Mouse (Mus musculus) spleen, postnatal 4 days (tissue): ENCODE results near the gene Kctd4.
"Not testable (repeated sequence)": the region's sequence is repeated elsewhere in the genome, so short reads cannot be mapped to it uniquely, and the experiment has no call there.

Experiments used
- DNase-seq, 2 experiments: peaks; one replicate each; pipeline ENCODE4 v3.0.0; 2022; ENCODE audit warnings: low spot score in 2 of 2

Gene Kctd4

GRCm38 (mm10) chr14:75954766-75955165, at the start of gene Kctd4:
Gene Kctd4, plus strand, starts transcription at chr14:75955009.
- DNase-seq = no peak

GRCm38 (mm10) chr14:75906931-75907330, 47.9 kb upstream of the Kctd4 start:
- no peak for DNase-seq

GRCm38 (mm10) chr14:75911968-75912367, 42.8 kb upstream of the Kctd4 start:
- no peak for DNase-seq

GRCm38 (mm10) chr14:75912665-75913064, 42.1 kb upstream of the Kctd4 start:
- DNase-seq = no peak

- DNase-seq = no peak
These were observed 31.3 kb upstream of the Kctd4 start for GRCm38 (mm10) chr14:75923314-75924052.

GRCm38 (mm10) chr14:75929713-75930112, 25.1 kb upstream of the Kctd4 start:
- not testable (repeated sequence) for DNase-seq

GRCm38 (mm10) chr14:75931266-75931665, 23.5 kb upstream of the Kctd4 start:
- DNase-seq = no peak

- DNase-seq = peak in 1 of 2 experiments; percentile 19
These were observed 20.4 kb upstream of the Kctd4 start for GRCm38 (mm10) chr14:75934359-75934758.

- DNase-seq = no peak
These were observed 17.1 kb upstream of the Kctd4 start for GRCm38 (mm10) chr14:75937714-75938113.

GRCm38 (mm10) chr14:75941500-75941899, 13.3 kb upstream of the Kctd4 start:
- no peak for DNase-seq

GRCm38 (mm10) chr14:75942365-75942764, 12.4 kb upstream of the Kctd4 start:
- no peak for DNase-seq

- DNase-seq = no peak
These were observed 7.1 kb upstream of the Kctd4 start for GRCm38 (mm10) chr14:75947674-75948073.

GRCm38 (mm10) chr14:75953011-75953410, 1.8 kb upstream of the Kctd4 start:
- no peak for DNase-seq

- DNase-seq = no peak
These were observed 7.4 kb downstream of the Kctd4 start for GRCm38 (mm10) chr14:75962250-75962649.

GRCm38 (mm10) chr14:75963215-75963614, 8.4 kb downstream of the Kctd4 start:
- no peak for DNase-seq

GRCm38 (mm10) chr14:75964000-75964399, 9.2 kb downstream of the Kctd4 start:
- DNase-seq = no peak

- DNase-seq = no peak
These were observed 9.6 kb downstream of the Kctd4 start for GRCm38 (mm10) chr14:75964433-75964832.

- no peak for DNase-seq
These were observed 12.5 kb downstream of the Kctd4 start for GRCm38 (mm10) chr14:75967291-75967690.

GRCm38 (mm10) chr14:75976107-75976506, 21.3 kb downstream of the Kctd4 start:
- DNase-seq = no peak

GRCm38 (mm10) chr14:75981231-75981630, 26.4 kb downstream of the Kctd4 start:
- DNase-seq = no peak

GRCm38 (mm10) chr14:75983891-75984290, 29.1 kb downstream of the Kctd4 start:
- DNase-seq = no peak

- no peak for DNase-seq
These were observed 30.3 kb downstream of the Kctd4 start for GRCm38 (mm10) chr14:75985112-75985511.

GRCm38 (mm10) chr14:75986878-75987483, 32.2 kb downstream of the Kctd4 start:
- no peak for DNase-seq
